Mouse (Mus musculus): ENCODE measurements around the gene Adgrb2. TPM values are rescaled to one million over a fixed set of nuclear protein-coding genes. Genes with fewer than 3 reads are reported as not detected.

The Adgrb2 gene
- total RNA-seq, 2 experiments from 2014 or later, result 295 to 296 TPM

DNA sequence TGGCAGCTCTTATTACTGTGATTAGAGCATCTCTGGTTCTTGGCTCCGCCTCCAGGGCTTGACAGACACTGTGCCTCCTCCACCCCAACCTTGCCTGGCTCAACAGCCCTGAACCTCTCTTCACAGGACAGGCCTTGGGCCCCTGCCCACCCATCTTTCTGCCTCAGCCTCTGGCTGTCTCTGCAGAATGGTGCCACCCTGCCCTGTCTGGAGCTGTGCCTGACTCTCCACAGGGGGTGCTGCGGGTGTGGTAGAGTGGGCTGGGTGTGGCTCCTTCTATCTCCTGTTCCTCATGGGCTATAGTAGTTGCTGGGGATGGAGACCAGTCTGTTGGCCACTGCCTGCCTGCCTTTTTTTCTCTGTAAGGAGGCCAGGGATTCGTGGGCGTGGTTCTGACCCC lies 31.3 kb downstream of the Adgrb2 start:
- DNase-seq (ENCODE audit: extremely low spot score in 1 of 2, low spot score in 2 of 2), result no peak
- intact Hi-C loops (cut with DNase I), result no loop called here

DNA sequence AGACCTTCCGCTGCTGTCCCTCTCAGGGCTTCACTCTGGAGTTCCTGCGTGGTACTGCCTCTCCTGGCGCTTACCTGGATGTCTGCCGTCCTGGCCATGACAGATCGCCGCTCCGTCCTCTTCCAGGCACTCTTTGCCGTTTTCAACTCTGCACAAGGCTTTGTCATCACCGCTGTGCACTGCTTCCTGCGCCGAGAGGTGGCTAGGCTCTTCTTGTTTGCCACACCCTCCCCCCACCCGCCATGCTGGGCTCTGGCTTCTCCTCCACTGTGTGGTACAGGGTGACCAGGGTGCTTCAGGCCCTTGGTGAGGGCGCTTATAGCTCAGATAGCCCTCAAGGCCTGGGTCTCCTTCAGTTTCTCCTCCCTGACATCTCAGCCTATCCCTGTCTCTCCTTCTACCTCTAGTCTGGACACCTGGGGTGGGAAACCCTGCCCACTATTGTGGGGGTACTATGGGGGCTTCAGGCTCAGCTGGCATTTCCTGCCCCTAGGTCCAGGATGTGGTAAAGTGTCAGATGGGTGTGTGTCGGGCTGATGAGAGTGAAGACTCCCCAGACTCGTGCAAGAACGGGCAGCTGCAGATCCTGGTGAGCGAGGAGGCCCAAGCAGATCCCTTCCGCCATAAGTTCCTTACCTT lies 32.5 kb downstream of the Adgrb2 start:
- intact Hi-C loops (cut with DNase I), result no loop called here
- no peak for DNase-seq (ENCODE audit: extremely low spot score in 1 of 2, low spot score in 2 of 2)

DNA sequence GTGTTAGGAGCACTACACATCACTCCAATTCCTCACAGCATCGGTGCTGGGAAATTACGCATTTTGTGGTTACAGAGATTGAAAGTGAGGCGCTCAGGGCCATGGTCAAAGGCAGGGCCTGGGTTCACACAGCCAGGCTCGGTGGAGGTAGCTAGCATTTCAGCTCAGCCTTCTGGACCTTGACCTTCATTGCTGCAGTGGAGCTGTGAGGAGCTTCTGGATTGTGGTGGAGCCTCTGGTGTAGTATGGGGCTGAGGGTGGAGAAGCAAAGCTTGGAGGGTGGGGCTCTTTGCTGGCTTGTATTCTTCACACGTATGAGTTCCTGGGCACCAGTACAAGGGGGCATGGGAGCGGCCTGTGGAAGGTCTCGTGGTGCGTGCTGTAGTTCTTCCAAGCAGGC lies 38.3 kb downstream of the Adgrb2 start:
- intact Hi-C loops (cut with DNase I), result no loop called here
- DNase-seq (ENCODE audit: extremely low spot score in 1 of 2, low spot score in 2 of 2), result no peak

DNA sequence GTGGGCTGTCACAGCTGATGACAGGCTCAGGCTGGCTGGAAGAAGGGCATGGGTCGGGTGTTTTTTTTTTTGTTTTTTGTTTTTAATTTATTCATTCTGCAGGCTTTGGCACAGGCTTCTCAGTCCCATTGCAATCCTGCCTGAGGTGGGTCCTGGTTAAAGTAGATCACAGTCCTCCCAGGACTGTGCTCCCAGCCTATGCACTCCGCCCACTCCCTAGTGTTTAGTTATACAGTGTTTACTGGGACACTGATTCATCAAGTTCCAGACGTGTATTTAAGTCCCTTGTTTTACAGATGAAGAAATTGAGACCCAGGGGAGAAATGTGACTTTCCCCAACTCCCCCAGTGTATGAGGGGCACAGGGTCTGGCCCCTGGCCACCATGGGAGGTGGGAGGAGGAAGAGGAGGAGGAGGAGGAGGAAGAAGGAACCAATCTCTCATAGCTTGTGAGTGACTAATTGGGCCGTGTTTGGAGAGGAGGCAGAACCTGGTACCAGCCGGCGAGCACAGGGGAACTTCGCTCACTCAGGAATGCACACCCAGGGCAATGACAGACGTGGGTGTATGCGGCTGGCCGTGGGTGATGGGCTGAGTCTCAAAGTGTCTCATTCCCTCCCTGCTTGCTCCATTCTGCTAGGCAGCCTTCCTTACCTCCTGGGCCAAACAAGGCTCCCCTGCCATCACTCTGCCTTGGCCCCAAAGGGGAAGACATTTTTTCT lies 39.0 kb downstream of the Adgrb2 start:
- DNase-seq (ENCODE audit: extremely low spot score in 1 of 2, low spot score in 2 of 2), result no peak
- intact Hi-C loops (cut with DNase I), result no loop called here

DNA sequence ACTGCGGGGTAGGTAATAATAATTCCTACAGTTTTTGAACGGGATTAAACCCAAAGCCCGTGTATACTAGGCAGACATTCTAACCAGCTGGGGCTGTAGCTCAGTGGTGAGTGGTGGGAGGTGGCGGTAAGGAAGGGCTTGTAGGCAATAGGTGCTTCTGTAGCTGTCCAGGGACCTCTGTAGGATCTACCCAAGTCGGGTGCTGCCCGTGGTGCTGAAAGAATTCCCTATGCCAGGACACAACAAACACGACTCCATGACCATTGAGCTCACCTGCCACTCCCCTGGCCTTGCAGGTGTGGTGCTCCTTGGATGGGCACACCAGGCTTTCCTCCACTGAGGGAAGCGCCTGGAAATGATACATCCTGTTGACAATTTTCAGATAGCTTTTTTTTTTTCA lies 40.9 kb downstream of the Adgrb2 start:
- DNase-seq (ENCODE audit: extremely low spot score in 1 of 2, low spot score in 2 of 2), result no peak
- intact Hi-C loops (cut with DNase I), result no loop called here

- no peak for DNase-seq (ENCODE audit: extremely low spot score in 1 of 2, low spot score in 2 of 2)
- intact Hi-C loops (cut with DNase I), result no loop called here
Measured at GRCm38 (mm10) chr4:130031146-130031545, 46.5 kb downstream of the Adgrb2 start.

- intact Hi-C loops (cut with DNase I), result no loop called here
- DNase-seq (ENCODE audit: extremely low spot score in 1 of 2, low spot score in 2 of 2), result no peak
Measured at GRCm38 (mm10) chr4:130033496-130033895, 48.8 kb downstream of the Adgrb2 start.

DNA sequence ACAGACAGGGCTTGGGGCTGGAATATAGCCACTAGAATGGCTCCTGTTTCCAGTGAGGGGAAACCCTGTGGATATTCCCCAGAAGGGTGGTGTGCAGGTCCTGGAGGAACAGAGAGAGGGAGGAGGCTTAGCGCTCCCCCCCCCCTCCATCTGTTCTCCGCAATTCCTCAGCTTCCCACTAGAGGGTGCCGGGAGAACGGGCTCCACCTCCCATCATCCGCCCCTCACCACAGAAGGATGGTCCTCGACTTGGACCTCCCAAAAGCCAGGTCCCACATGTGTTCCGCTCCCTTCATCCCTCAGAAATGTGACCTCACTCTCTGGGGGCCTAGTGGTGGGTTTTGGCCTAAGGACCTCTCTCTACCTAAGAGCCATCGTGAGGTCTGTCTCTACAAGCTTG lies 51.4 kb downstream of the Adgrb2 start:
- intact Hi-C loops (cut with DNase I), result loop anchor here (2.0 to 5.0 kb wide), 3 partner anchors 29 to 156 kb away; no protein-coding TSS in a partner anchor
- no peak for DNase-seq (ENCODE audit: extremely low spot score in 1 of 2, low spot score in 2 of 2)

GRCm38 (mm10) chr4:130036573-130037401 lies 52.1 kb downstream of the Adgrb2 start:
- DNase-seq (ENCODE audit: extremely low spot score in 1 of 2, low spot score in 2 of 2), result peak in 1 of 2 experiments; percentile 78
- intact Hi-C loops (cut with DNase I), result loop anchor here (2.0 to 5.0 kb wide), 3 partner anchors 28 to 156 kb away; no protein-coding TSS in a partner anchor

DNA sequence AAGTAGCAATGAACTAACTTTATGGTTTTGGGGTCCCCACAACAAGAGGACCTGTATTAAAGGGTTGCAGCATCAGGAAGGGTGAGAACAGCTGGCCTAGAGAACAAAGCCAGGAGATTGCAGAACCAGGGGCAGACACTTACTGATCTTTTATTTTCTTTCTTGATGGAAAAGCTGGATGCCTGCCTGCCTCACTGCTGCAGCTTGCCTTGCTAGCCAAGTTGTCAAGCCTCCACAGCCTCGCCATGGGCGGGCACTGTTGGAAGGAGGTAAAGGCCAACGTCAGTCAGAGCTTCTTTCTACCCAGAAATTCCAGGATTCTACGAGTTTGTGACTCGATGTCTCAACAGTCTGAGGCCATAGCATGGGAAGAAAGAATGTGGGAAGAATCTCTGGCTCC lies 54.7 kb downstream of the Adgrb2 start:
- no peak for DNase-seq (ENCODE audit: extremely low spot score in 1 of 2, low spot score in 2 of 2)
- intact Hi-C loops (cut with DNase I), result loop anchor here (5.0 kb wide), 1 partner anchor 153 kb away; no protein-coding TSS in a partner anchor

- intact Hi-C loops (cut with DNase I), result no loop called here
Measured at GRCm38 (mm10) chr4:130041076-130041475, 56.4 kb downstream of the Adgrb2 start.

GRCm38 (mm10) chr4:130044211-130044610 lies 59.5 kb downstream of the Adgrb2 start:
- no peak for DNase-seq (ENCODE audit: extremely low spot score in 1 of 2, low spot score in 2 of 2)

More at GRCm38 (mm10) chr4:130041076-130041475, 56.4 kb downstream of the Adgrb2 start:
- no peak for DNase-seq (ENCODE audit: extremely low spot score in 1 of 2, low spot score in 2 of 2)

GRCm38 (mm10) chr4:130045609-130046008 lies 60.9 kb downstream of the Adgrb2 start:
- DNase-seq (ENCODE audit: extremely low spot score in 1 of 2, low spot score in 2 of 2), result peak in 1 of 2 experiments; percentile 76
- intact Hi-C loops (cut with DNase I), result no loop called here

More at GRCm38 (mm10) chr4:130044211-130044610, 59.5 kb downstream of the Adgrb2 start:
- intact Hi-C loops (cut with DNase I), result no loop called here

DNA sequence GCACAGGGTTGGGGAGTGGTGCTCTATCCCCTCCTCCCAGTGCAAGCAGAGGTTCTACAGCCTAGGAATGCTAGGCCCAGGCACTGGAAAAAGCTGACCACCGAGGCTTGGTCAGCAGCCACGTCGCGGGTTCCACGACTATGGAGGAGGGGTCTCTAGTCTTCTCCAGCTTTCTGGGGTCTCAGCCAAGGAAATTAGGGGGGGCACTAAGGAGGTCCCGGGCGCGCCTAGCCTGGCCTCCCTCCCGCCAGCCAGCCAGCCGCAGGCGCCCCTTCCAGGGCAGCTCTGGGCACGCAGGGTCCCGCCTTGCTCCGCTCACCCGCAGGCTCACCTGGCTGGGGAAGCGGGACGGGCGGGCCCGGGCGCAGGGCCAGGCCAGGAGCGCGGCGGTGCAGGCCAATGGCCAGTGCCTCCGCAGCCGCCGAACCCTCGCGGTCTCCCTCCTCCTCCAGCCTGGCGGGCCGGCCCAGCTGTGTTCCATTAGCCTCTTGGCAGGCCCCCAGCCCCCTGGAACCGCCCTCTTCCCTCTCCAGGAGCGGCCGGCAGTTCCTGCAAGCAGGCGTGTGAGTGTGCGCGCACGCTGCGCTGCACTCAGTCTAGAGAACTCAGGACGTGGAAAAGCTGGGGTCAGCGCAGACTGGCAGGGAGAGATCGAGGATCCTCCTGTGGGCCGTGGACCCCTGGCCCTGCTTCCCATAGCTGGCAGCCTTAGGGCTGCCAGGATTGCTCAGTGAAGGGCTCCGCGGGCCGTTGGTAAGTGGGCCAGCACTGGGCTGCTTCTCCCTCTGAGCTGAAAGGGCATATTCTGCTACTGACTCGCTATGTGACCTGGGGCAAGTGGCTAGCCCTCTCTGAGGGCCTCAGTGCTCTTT lies 62.9 kb downstream of the Adgrb2 start, which contains the start of gene Col16a1:
Gene Col16a1 (plus strand): TSS at position 510 of the 872 bp plus-strand sequence.
- intact Hi-C loops (cut with DNase I), result no loop called here

DNA sequence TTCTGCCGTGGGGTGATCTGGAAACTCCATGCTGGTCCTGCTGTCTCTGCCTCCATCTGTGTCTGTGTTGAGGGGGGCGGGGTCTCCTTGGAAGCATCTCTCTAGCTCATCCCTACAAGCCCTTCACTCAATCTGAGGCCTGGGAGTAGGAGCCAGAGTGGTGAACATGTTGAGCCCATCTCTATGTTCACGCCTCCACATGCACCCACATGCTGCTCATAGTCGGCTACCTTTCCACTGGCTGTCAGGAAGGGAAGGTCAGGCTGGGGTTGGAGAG lies 63.5 kb downstream of the Adgrb2 start:
- intact Hi-C loops (cut with DNase I), result no loop called here

More for the DNA sequence above, 62.9 kb downstream of the Adgrb2 start, which contains the start of gene Col16a1:
- DNase-seq (ENCODE audit: extremely low spot score in 1 of 2, low spot score in 2 of 2), result peak; percentile 65 to 96

DNA sequence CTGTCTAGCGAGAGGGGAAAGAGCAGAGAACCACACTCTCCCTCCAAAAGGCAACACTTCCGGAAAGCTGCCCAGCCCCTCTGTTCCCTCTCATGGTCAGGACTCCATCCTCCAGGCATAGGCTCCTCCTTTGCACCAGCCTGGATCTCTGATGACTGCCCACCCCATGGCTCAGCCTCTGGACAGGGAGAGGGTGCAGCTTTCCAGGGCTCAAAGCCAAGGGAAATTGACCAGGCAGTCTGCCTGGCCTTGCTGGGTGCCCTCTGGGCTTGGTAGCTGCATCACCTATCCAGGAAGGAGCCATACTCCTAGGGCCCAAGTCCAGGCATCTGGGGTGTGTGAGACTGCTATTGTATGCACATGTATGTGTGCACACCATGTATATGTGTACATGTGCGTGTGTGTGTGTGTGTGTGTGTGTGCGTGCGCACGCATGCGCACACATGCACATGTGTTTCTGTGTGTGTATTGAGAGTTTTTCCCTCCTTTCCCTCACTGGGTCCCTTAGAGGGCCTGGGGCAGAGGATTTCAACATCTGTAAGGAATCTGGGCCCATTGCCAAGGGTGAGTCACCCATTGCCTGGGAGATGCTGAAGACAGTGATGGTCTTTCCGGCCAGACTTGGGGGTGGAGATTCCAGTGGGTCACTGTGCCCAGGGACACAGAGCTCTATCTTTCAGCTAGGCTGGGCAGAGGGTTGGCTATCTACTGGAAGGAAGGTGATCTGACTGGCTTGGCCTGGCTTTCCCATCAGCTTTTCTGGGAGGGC lies 65.6 kb downstream of the Adgrb2 start:
- intact Hi-C loops (cut with DNase I), result no loop called here
- peak in 1 of 2 experiments; percentile 86 for DNase-seq (ENCODE audit: extremely low spot score in 1 of 2, low spot score in 2 of 2)

More for the DNA sequence above, 63.5 kb downstream of the Adgrb2 start:
- DNase-seq (ENCODE audit: extremely low spot score in 1 of 2, low spot score in 2 of 2), result no peak

GRCm38 (mm10) chr4:130052283-130052682 lies 67.6 kb downstream of the Adgrb2 start:
- DNase-seq (ENCODE audit: extremely low spot score in 1 of 2, low spot score in 2 of 2), result no peak
- intact Hi-C loops (cut with DNase I), result no loop called here

GRCm38 (mm10) chr4:130053111-130053510 lies 68.4 kb downstream of the Adgrb2 start:
- DNase-seq (ENCODE audit: extremely low spot score in 1 of 2, low spot score in 2 of 2), result peak in 1 of 2 experiments; percentile 37
- intact Hi-C loops (cut with DNase I), result no loop called here
